Mouse (Mus musculus): Measurements from ENCODE around the gene Chil1.

GRCm38 (mm10) chr1:134152626-134153590 is 29.1 kb upstream of the Chil1 start:
- no peak for TF ChIP-seq POLR2A (IDR thresholded peaks at IDR 0.05; ENCODE audit: insufficient read depth, low read depth, low read length)
- no peak for TF ChIP-seq CTCF (IDR thresholded peaks at IDR 0.05; ENCODE audit: insufficient read depth, low read depth, low read length)

Measured in olfactory bulb, adult 2 months (tissue).